Mouse (Mus musculus): ENCODE results near the gene St5.

DNA sequence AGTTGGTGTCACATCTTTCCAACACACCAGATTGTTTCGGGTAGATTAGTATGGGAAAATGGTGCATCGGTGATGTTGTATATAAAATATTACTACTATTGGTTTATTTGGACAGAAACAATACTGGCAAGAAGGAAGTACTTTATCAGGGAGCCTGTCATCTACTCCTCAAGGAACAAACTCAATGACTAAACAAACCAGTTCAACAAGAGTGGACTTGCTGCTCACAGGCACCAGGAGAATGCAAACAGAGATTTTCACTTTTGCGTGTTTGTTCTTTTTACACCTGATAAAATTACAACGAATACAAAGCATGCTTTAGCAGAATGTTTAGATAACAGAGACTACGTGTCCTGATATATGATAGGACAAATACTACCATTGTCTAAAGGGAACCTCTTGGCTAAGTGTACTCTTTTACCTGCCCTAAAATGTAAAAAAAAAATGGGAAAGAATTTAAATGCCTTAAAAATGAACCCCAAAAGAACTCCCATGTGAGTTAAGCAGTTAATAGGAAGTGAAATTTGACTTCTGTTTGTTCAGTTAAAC is 36.5 kb upstream of the St5 start:
- TF ChIP-seq CTCF (IDR thresholded peaks at IDR 0.05; ENCODE audit: borderline replicate concordance, insufficient read depth, low read length) (no peak), POLR2A (IDR thresholded peaks at IDR 0.05; ENCODE audit: low read depth, low read length) (no peak)
